Mouse (Mus musculus): ENCODE data around the gene Ptpa. TPM values are rescaled to one million over a fixed set of nuclear protein-coding genes. Genes with fewer than 3 reads are reported as not detected.

Gene Ptpa
- polyA plus RNA-seq (2016; fragmentation: Nextera tagmentation; extraction: Ambion mirVana) = 129 and 140 TPM in 2 replicates

DNA sequence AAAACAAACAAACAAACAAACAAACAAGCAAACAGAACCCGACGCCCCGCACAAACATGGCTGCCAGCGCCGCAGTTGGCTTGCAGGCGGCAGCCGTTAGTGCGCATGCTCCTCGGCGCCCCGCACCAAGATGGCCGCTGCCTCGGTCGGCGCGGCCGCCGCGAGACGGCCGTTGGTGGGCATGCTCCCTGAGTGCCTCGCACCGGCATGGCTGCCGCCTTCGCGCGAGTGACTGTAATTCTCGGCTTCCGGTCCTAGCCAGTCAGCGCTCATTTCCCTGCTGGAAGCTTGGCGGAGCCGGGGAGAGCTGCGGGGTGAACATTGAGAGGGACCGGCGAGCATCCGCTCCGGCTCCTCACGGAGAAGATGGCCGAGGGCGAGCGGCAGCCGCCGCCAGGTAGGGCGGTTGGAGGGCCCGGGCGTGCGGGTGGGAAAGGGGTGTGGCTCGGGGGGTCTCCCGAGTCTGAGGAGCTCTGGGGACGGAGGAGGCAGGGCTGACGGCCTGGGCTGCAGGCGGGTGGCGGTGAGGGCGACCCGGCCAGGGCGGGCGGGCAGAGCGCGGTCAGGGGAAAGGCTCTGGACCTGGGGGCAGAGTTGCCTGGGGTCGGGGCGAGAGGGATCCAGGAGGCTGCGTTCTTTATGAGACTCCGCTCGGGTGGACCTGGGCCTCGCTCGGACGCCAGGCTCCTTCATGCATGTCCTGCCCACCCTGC lies at the start of gene Ptpa:
Ptpa (plus strand) TSS at position 104 of the 713 bp plus-strand sequence.
- H3K36me3 ChIP-seq = peaks cover 23% of the 10 kb centered on the region
- no peaks in the 10 kb centered on the region for H3K9me3 ChIP-seq
- H3K4me1 ChIP-seq = peaks cover 47% of the 10 kb centered on the region
- DNase-seq (ENCODE audit: low spot score) = peak; percentile 96
- peak within 1 kb of the TSS; percentile 98 for H3K27ac ChIP-seq
- H3K27me3 ChIP-seq (ENCODE audit: insufficient read depth, poor library complexity, severe bottlenecking) = no peaks in the 10 kb centered on the region
- peak within 1 kb of the TSS; percentile 94 for H3K4me3 ChIP-seq
- under 1% methylated on average over 67 of the region's 67 CpGs for WGBS

DNA sequence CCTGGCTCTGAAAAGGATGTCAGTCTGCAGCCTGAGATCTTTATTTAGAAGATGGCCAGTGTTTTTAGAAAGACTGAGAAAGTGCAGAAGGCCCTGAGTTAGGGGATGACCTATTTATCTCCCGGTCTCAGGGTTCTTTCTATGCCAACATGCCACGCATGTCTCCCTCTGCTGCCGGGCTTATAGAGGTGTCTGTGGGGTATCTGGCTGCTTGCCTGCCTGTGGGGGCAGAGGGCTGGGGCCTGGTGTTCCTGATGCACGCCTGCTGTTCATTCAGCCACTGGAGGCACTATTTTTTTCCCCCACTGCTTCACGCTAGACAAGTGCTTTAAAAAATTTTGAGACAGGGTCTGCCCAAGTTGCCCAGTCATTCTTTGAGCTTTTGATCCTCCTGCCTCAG lies 49.6 kb upstream of the Ptpa start:
- Histone ChIP-seq H3K36me3 (peaks cover 51% of the 10 kb centered on the region), H3K4me1 (peaks cover 21% of the 10 kb centered on the region), H3K4me3 (no peak overlapping the region), H3K9me3 (no peaks in the 10 kb centered on the region), H3K27ac (no peak overlapping the region; the same call in 1 of the 2 replicates), H3K27me3 (ENCODE audit: insufficient read depth, poor library complexity, severe bottlenecking) (no peaks in the 10 kb centered on the region)
- no peak for DNase-seq (ENCODE audit: low spot score)
- 66% methylated on average over 5 of the region's 5 CpGs for WGBS

DNA sequence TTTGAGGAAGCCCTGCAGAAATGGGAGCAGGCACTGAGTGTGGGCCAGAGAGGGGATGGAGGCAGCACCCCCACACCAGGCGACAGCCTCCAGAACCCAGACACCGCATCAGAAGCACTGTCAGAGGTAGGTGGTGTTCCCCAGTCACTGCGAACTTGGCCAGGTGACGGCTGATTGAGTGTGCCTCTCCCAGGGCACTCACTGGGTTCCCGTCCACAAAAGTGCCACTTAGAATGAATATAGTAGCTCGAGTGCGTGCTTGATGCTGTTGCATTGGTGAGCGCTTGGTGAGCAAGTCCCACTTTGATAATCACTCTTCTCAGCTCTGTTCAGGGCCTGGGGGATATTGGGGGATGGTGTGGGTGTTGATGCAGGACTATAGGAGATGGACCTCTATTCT lies 44.3 kb upstream of the Ptpa start:
- DNase-seq (ENCODE audit: low spot score) = no peak
- no peaks in the 10 kb centered on the region for H3K27me3 ChIP-seq (ENCODE audit: insufficient read depth, poor library complexity, severe bottlenecking)
- no peak overlapping the region for H3K27ac ChIP-seq
- 0 out of 2 replicates have a peak, but pooled peaks cover 3% of the 10 kb centered on the region for H3K4me1 ChIP-seq
- WGBS = 94% methylated on average over 8 of the region's 8 CpGs
- peaks cover 98% of the 10 kb centered on the region for H3K36me3 ChIP-seq
- no peak overlapping the region for H3K4me3 ChIP-seq
- H3K9me3 ChIP-seq = no peaks in the 10 kb centered on the region

DNA sequence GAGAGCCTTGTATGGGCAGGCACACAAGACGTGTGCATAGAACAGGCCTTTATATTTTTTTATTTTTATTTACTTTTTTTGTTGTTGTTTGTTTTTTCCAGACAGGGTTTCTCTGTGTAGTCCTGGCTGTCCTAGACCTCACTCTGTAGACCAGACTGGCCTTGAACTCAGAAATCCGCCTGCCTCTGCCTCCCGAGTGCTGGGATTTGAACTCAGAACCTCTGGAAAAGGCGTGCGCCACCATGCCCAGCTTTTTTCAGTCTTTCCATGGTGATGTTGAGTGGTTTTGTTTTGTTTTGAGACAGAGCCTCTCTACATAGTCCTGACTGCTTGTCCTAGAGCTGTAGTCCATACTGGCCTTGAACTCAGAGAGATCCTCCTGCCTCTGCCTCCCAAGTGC lies 43.1 kb upstream of the Ptpa start:
- DNase-seq (ENCODE audit: low spot score) = no peak
- WGBS = 95% methylated on average over 5 of the region's 5 CpGs
- Histone ChIP-seq H3K4me3 (no peak overlapping the region), H3K9me3 (no peaks in the 10 kb centered on the region), H3K4me1 (0 out of 2 replicates have a peak, but pooled peaks cover 2% of the 10 kb centered on the region), H3K36me3 (peaks cover 99% of the 10 kb centered on the region), H3K27me3 (ENCODE audit: insufficient read depth, poor library complexity, severe bottlenecking) (no peaks in the 10 kb centered on the region), H3K27ac (no peak overlapping the region)

DNA sequence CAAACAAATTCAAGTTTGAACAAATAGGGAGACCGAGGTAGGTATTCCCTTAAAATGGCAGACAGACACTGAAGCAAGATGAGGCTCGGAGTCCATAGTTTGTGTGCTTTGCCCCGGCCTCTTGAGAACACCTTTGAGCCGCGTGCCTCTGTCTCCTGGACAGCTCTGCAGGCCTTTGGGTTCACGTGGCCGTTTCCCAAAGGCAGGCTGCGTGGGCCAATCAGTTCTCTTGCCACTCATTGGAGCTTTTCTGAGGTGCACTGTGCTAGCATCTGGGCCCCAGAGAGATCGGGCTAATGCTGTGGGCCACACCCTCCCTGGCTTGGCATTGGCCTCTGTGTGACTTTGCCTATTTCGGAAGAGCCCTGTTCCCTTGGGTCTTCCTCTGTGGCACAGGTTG lies 39.9 kb upstream of the Ptpa start:
- Histone ChIP-seq H3K9me3 (no peaks in the 10 kb centered on the region), H3K36me3 (peaks cover 99% of the 10 kb centered on the region), H3K27ac (no peak overlapping the region), H3K4me3 (no peak overlapping the region), H3K4me1 (peaks cover 10% of the 10 kb centered on the region; the same call in 1 of the 2 replicates), H3K27me3 (ENCODE audit: insufficient read depth, poor library complexity, severe bottlenecking) (no peaks in the 10 kb centered on the region)
- 94% methylated on average over 10 of the region's 10 CpGs for WGBS
- no peak for DNase-seq (ENCODE audit: low spot score)

DNA sequence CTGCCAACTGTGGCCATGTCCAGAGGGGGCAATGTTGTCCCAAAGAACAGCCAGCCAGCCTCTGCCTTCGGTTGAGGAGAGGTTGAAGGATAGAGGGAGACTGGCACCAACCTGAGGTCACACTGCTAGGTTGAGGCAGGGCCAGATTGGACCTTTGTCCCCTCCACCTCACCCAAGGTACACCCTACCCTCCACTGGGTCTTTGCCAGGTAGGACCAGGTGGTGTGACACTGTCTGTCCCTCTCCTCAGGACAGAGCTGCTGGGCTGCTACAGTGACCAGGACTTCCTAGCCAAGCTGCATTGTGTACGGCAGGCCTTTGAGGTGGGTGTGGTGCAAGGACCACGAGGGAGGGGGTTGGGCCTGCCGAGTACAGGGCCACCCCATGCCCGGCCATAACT lies 38.1 kb upstream of the Ptpa start:
- peaks cover 10% of the 10 kb centered on the region; the same call in 1 of the 2 replicates for H3K4me1 ChIP-seq
- 82% methylated on average over 5 of the region's 5 CpGs for WGBS
- H3K4me3 ChIP-seq = no peak overlapping the region
- H3K36me3 ChIP-seq = peaks cover 99% of the 10 kb centered on the region
- DNase-seq (ENCODE audit: low spot score) = no peak
- no peaks in the 10 kb centered on the region for H3K27me3 ChIP-seq (ENCODE audit: insufficient read depth, poor library complexity, severe bottlenecking)
- H3K9me3 ChIP-seq = no peaks in the 10 kb centered on the region
- H3K27ac ChIP-seq = no peak overlapping the region

DNA sequence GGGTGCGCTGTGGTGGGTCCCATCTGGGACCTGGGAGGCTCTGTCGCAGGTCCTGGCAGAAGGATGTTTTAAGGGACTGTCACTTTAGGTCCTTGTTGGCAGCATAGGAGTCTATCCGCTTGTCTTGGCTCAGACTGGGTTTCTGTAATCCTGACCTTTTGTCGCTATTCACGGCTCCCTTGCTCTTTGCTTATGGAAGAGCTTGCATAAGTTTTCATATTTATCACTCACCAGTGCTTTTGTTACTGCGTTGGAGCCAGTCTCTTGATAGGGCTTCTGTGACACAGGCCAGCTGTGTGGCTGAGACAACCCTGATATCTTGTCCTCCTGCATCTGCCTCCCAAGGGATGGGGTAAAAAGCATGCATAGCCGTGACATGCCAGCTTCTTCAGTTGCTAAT lies 36.5 kb upstream of the Ptpa start:
- 81% methylated on average over 7 of the region's 7 CpGs for WGBS

DNA sequence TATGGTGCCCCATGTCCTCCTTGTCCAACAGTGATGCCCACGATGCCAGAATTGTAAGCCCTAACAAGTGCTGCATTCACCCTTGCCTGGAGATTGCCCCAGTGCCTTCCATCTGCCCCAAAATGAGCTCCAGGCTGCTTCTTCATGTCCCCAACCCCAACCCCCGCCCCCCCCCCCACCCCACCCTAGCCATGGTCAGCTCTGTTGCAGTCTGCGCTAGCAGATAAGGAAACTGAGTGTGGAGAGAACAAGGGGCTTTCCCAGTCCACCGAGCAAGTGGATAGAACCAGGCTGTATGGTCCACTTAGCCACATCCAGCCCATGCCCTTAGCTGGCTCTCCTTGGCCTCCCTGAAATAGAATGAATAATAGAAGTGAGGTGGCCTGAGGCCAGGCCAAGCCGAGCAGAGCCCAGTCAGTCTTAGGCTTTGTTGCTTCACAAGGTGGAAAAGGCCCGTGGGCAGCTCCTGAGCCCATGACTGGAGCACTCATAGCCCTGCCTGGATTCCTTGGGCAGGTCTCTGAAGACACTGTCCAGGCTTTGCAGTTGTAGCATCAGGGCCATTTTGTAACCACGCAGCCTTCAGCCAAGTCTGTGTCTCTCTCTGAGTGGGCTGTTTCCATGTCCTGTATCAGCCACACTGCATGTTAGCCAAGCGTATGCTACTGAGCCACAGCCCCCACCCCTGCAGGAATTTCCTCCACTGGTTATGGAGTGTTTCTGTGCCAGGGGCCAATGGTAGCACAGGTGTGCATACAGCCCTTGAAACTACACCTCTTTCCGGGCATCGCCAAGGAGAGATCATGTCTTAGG lies 35.1 kb upstream of the Ptpa start:
- Histone ChIP-seq H3K4me1 (peaks cover 10% of the 10 kb centered on the region; the same call in 1 of the 2 replicates), H3K9me3 (no peaks in the 10 kb centered on the region), H3K27ac (peak overlapping the region; percentile 37; the same call in 1 of the 2 replicates), H3K4me3 (no peak overlapping the region), H3K36me3 (peaks cover 100% of the 10 kb centered on the region), H3K27me3 (ENCODE audit: insufficient read depth, poor library complexity, severe bottlenecking) (no peaks in the 10 kb centered on the region)
- WGBS = 84% methylated on average over 10 of the region's 10 CpGs
- peak; percentile 83 for DNase-seq (ENCODE audit: low spot score)

More for the DNA sequence above, 36.5 kb upstream of the Ptpa start:
- H3K4me3 ChIP-seq = no peak overlapping the region
- peaks cover 99% of the 10 kb centered on the region for H3K36me3 ChIP-seq
- H3K27ac ChIP-seq = peak overlapping the region; percentile 64; the same call in 1 of the 2 replicates
- H3K9me3 ChIP-seq = no peaks in the 10 kb centered on the region
- no peaks in the 10 kb centered on the region for H3K27me3 ChIP-seq (ENCODE audit: insufficient read depth, poor library complexity, severe bottlenecking)
- H3K4me1 ChIP-seq = peaks cover 10% of the 10 kb centered on the region; the same call in 1 of the 2 replicates
- no peak for DNase-seq (ENCODE audit: low spot score)

DNA sequence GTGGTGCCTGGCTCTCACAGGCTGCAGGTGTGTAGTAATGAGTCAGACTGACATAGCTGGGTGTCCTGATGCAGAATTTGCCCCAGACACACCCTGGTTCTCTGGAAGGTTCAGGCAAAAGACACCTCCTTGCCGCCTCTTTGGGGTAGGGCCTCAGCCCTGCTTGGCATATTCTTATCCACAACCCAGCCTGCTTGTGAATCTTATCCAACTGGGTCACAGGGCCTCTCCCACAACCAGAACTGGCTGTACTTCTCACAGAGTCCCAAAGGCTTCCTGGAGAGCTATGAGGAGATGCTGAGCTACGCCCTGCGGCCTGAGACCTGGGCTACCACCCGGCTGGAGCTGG lies 34.5 kb upstream of the Ptpa start:
- H3K4me1 ChIP-seq = peaks cover 10% of the 10 kb centered on the region; the same call in 1 of the 2 replicates
- H3K27me3 ChIP-seq (ENCODE audit: insufficient read depth, poor library complexity, severe bottlenecking) = no peaks in the 10 kb centered on the region
- WGBS = 91% methylated on average over 4 of the region's 4 CpGs
- no peak overlapping the region for H3K4me3 ChIP-seq
- no peaks in the 10 kb centered on the region for H3K9me3 ChIP-seq
- DNase-seq (ENCODE audit: low spot score) = no peak
- H3K36me3 ChIP-seq = peaks cover 95% of the 10 kb centered on the region
- peak overlapping the region; percentile 24; the same call in 1 of the 2 replicates for H3K27ac ChIP-seq

DNA sequence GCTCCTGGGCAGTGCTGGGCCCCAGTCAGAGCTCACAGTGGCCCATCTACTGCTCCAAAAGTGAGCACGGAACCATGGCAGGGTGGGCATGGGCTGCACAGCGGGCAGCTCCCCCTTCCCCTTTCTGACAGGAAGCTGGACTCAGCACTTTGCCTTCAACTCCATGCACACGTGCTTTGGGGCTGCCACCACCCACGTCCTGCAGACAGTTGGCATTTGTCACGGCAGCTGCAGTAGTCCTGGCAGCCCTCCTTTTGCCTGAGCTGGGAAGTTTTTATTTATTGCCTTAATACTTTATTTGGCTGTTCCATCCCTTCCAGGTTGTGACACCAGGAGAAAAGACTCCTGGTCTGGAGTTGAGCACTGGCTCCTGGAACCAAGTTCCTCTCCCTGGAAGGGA lies 31.0 kb upstream of the Ptpa start:
- H3K27me3 ChIP-seq (ENCODE audit: insufficient read depth, poor library complexity, severe bottlenecking) = no peaks in the 10 kb centered on the region
- no peak for DNase-seq (ENCODE audit: low spot score)
- no peak overlapping the region for H3K27ac ChIP-seq
- no peaks in the 10 kb centered on the region for H3K9me3 ChIP-seq
- peaks cover 7% of the 10 kb centered on the region; the same call in 1 of the 2 replicates for H3K4me1 ChIP-seq
- H3K36me3 ChIP-seq = peaks cover 60% of the 10 kb centered on the region
- 75% methylated on average over 5 of the region's 5 CpGs for WGBS
- no peak overlapping the region for H3K4me3 ChIP-seq

DNA sequence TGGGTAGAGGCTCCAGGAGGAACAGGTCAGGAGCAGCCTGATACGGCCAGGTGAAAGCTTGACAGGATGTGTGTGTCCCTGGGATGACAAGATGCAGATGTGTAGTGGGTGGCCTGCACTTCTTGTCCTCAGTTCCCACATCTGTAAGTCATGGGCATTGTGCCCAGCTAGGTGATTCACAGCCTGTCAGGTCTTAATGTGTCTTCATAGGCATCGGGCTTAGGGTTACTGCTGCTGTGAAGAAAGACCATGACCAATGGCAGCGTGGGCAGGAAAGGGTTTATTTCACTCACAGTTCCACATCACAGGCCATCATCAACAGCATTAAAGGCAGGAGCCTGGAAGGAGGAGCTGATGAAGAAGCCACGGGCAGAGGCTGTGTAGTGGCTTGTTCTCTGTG lies 30.2 kb upstream of the Ptpa start:
- 87% methylated on average over 4 of the region's 4 CpGs for WGBS

DNA sequence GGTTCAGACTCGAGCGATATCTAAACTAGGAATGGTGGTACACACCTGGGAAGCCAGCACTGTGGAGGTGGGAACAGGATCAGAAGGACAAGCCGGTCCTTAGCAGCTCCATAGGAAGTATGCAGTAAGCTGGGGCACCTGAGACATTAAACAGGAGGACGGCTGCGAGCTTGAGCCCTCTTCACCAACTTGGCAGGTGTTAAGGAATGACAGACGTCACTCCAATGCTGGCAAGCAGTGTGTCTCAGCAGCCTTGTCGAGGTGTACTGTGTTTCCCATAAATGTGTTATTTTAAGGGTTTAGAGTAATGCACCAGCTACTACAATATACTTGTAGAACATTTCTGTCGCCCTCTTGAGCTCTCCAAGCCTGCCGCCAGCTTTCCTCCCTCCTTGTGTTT lies 28.9 kb upstream of the Ptpa start:
- 82% methylated on average over 9 of the region's 9 CpGs for WGBS
- no peak overlapping the region for H3K27ac ChIP-seq
- H3K9me3 ChIP-seq = no peaks in the 10 kb centered on the region
- no peak for DNase-seq (ENCODE audit: low spot score)
- no peak overlapping the region for H3K4me3 ChIP-seq
- H3K4me1 ChIP-seq = peaks cover 12% of the 10 kb centered on the region; the same call in 1 of the 2 replicates
- no peaks in the 10 kb centered on the region for H3K27me3 ChIP-seq (ENCODE audit: insufficient read depth, poor library complexity, severe bottlenecking)
- H3K36me3 ChIP-seq = peaks cover 39% of the 10 kb centered on the region

More for the DNA sequence above, 30.2 kb upstream of the Ptpa start:
- peaks cover 53% of the 10 kb centered on the region for H3K36me3 ChIP-seq
- H3K4me3 ChIP-seq = no peak overlapping the region
- no peak overlapping the region for H3K27ac ChIP-seq
- H3K27me3 ChIP-seq (ENCODE audit: insufficient read depth, poor library complexity, severe bottlenecking) = no peaks in the 10 kb centered on the region
- DNase-seq (ENCODE audit: low spot score) = no peak
- H3K4me1 ChIP-seq = peaks cover 1% of the 10 kb centered on the region; the same call in 1 of the 2 replicates
- H3K9me3 ChIP-seq = no peaks in the 10 kb centered on the region

DNA sequence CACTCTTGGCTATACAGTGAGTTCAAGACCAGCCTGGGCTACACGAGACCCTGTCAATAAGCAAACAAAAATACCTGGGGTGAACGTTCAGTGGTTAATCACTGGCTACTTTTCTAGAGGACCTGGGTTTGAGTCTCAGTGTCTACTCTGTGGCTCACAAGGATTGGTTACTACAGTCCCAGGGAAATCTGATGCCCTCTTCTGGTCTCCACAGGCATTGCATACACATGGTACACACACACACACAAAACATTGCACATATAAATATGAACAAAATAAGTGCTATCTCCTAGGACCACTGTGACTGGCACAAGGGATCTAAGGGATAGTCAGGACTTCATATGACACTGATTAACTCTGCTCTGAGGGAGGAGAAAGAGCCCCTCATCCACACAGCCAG lies 26.8 kb upstream of the Ptpa start:
- Histone ChIP-seq H3K4me1 (peaks cover 25% of the 10 kb centered on the region), H3K4me3 (no peak overlapping the region), H3K36me3 (peaks cover 19% of the 10 kb centered on the region), H3K27ac (no peak overlapping the region), H3K9me3 (no peaks in the 10 kb centered on the region), H3K27me3 (ENCODE audit: insufficient read depth, poor library complexity, severe bottlenecking) (no peaks in the 10 kb centered on the region)
- 91% methylated on average over 2 of the region's 2 CpGs for WGBS
- DNase-seq (ENCODE audit: low spot score) = no peak

Data from heart, embryonic 10.5 days (tissue).